Mouse (Mus musculus) embryonic facial prominence, embryonic 10.5 days (tissue): ENCODE results near the gene Tmem184c. TPM values are rescaled to one million over a fixed set of nuclear protein-coding genes. Genes with fewer than 3 reads are reported as not detected.

Experiments used
- DNase-seq: peaks from one replicate; pipeline ENCODE4 v3.0.0-alpha.2; 2017; ENCODE audit warnings: low spot score
- H3K27ac ChIP-seq: fragments of 300-500 bp; sonication (generic); replicated peaks from 2 replicates; pipeline ENCODE4 v1.5.1; 2016; ENCODE audit warnings: mild to moderate bottlenecking
- H3K27me3 ChIP-seq: fragments of 300-500 bp; sonication (generic); replicated peaks from 2 replicates; pipeline ENCODE4 v1.6.1; 2016; ENCODE audit warnings: low read depth, mild to moderate bottlenecking; ENCODE audit not compliant: poor library complexity, severe bottlenecking
- H3K36me3 ChIP-seq: fragments of 300-500 bp; sonication (generic); replicated peaks from 2 replicates; pipeline ENCODE4 v1.6.1; 2016; ENCODE audit warnings: mild to moderate bottlenecking, moderate library complexity
- H3K4me1 ChIP-seq: fragments of 300-500 bp; sonication (generic); 2 replicates; pipeline ENCODE4 v1.6.1; 2016
- H3K4me3 ChIP-seq: fragments of 300-500 bp; sonication (generic); 2 replicates; pipeline ENCODE4 v1.5.1; 2016; ENCODE audit warnings: mild to moderate bottlenecking, moderate library complexity
- H3K9me3 ChIP-seq: fragments of 300-500 bp; sonication (generic); 2 replicates; pipeline ENCODE4 v1.6.1; 2016; ENCODE audit warnings: mild to moderate bottlenecking
- WGBS: fragments of 180-500 bp; shearing (Covaris S2); methylation state at CpG from one replicate; pipeline ENCODE4 v1.1.7; 2016; 5-methylcytosine and 5-hydroxymethylcytosine counted together
- polyA plus RNA-seq: library from polyadenylated mRNA; unstranded; fragments of >200 nt; fragmentation: Nextera tagmentation; extraction: Ambion mirVana; gene quantifications from 2 replicates; pipeline ENCODE4 v1.2.1, GENCODE M21; 2016

Gene Tmem184c
- 44.6 and 48.8 TPM in 2 replicates for polyA plus RNA-seq

GRCm38 (mm10) chr8:77610374-77610969 lies at the start of gene Tmem184c:
Gene Tmem184c (minus strand): TSS chr8:77610698.
- peaks cover 15% of the 10 kb centered on the region for H3K36me3 ChIP-seq
- peak within 1 kb of the TSS; percentile 81 for H3K4me3 ChIP-seq
- DNase-seq, result peak; percentile 97
- no peaks in the 10 kb centered on the region for H3K27me3 ChIP-seq
- WGBS, result under 1% methylated on average over 36 of the region's 36 CpGs
- peaks cover 15% of the 10 kb centered on the region for H3K4me1 ChIP-seq
- no peaks in the 10 kb centered on the region for H3K9me3 ChIP-seq
- peak within 1 kb of the TSS; percentile 83 for H3K27ac ChIP-seq

- DNase-seq, result no peak
- Histone ChIP-seq H3K27ac (no peak overlapping the region), H3K36me3 (peaks cover 19% of the 10 kb centered on the region), H3K27me3 (no peaks in the 10 kb centered on the region), H3K4me3 (no peak overlapping the region), H3K9me3 (no peaks in the 10 kb centered on the region), H3K4me1 (peaks cover 16% of the 10 kb centered on the region)
- WGBS, result 78% methylated on average over 4 of the region's 4 CpGs
These were observed 49.1 kb upstream of the Tmem184c start for GRCm38 (mm10) chr8:77659534-77660080.

GRCm38 (mm10) chr8:77658356-77658755 lies 47.9 kb upstream of the Tmem184c start:
- 35% methylated on average over 3 of the region's 3 CpGs for WGBS
- H3K36me3 ChIP-seq, result peaks cover 7% of the 10 kb centered on the region; the same call in 1 of the 2 replicates
- H3K4me1 ChIP-seq, result peaks cover 16% of the 10 kb centered on the region
- no peaks in the 10 kb centered on the region for H3K27me3 ChIP-seq
- H3K4me3 ChIP-seq, result no peak overlapping the region
- peak; percentile 51 for DNase-seq
- no peaks in the 10 kb centered on the region for H3K9me3 ChIP-seq
- H3K27ac ChIP-seq, result peak overlapping the region; percentile 48; the same call in 1 of the 2 replicates

DNA sequence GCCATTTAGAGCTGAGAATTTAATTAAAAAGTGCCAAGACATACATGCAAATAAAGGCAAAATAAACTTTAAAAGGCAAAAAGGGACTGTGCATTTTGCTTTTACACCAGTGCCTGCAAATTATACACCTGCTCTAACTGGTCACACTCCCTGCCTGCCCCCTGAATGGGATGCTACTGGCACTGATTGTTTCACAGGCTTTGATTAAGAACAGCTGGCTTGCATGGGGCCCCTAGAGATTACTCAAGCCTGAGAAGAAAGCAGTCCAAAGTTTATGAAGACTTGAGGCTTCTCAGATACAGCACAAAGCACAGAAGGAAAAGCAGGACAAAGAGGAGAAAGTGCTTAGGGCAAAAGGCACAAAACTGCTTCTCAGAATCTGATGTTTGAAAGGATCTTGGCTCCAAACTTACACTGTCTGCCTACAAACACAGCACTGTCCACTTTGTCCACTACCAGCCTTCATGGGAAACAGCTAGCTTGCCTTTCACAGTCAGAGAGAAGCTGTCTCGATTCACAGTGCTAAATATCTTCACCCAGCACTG lies 40.2 kb upstream of the Tmem184c start:
- DNase-seq, result peak; percentile 46
- Histone ChIP-seq H3K4me3 (no peak overlapping the region), H3K4me1 (peaks cover 9% of the 10 kb centered on the region), H3K36me3 (no peaks in the 10 kb centered on the region), H3K27ac (peak overlapping the region; percentile 70), H3K9me3 (no peaks in the 10 kb centered on the region), H3K27me3 (no peaks in the 10 kb centered on the region)
- WGBS, result 50% methylated on average over 1 of the region's 1 CpGs

GRCm38 (mm10) chr8:77640093-77640839 lies 29.8 kb upstream of the Tmem184c start:
- DNase-seq, result no peak
- no peak overlapping the region for H3K27ac ChIP-seq
- H3K4me3 ChIP-seq, result no peak overlapping the region
- no peaks in the 10 kb centered on the region for H3K36me3 ChIP-seq
- WGBS, result 80% methylated on average over 5 of the region's 5 CpGs
- H3K4me1 ChIP-seq, result no peaks in the 10 kb centered on the region
- no peaks in the 10 kb centered on the region for H3K27me3 ChIP-seq
- H3K9me3 ChIP-seq, result no peaks in the 10 kb centered on the region

GRCm38 (mm10) chr8:77637593-77637992 lies 27.1 kb upstream of the Tmem184c start:
- no peak for DNase-seq
- Histone ChIP-seq H3K4me3 (no peak overlapping the region), H3K27ac (no peak overlapping the region), H3K27me3 (no peaks in the 10 kb centered on the region), H3K36me3 (no peaks in the 10 kb centered on the region), H3K9me3 (no peaks in the 10 kb centered on the region), H3K4me1 (peaks cover 14% of the 10 kb centered on the region)
- WGBS, result 94% methylated on average over 3 of the region's 3 CpGs

DNA sequence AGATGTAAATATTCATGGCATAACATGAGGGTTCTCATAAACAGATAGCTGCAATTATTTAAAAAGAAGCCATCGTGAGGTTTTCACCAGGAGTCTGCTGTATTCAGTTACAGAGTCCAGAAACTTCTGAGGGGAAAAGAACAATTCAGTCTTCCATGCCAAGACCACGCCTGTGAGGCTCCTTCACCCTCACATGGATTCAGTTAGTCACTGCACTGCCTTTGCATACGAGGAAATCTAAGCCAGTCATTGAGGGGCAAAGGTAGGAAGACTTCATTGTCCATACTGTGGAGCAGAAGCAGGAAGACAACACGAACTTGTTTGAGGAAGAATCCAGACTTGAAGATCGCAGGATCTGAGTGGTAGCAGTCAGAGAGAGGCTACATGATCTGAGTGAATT lies 23.5 kb upstream of the Tmem184c start:
- no peak for DNase-seq
- H3K36me3 ChIP-seq, result no peaks in the 10 kb centered on the region
- peaks cover 33% of the 10 kb centered on the region for H3K4me1 ChIP-seq
- no peaks in the 10 kb centered on the region for H3K27me3 ChIP-seq
- no peaks in the 10 kb centered on the region for H3K9me3 ChIP-seq
- H3K27ac ChIP-seq, result peak overlapping the region; percentile 61; the same call in 1 of the 2 replicates
- H3K4me3 ChIP-seq, result no peak overlapping the region
- WGBS, result 59% methylated on average over 5 of the region's 5 CpGs

DNA sequence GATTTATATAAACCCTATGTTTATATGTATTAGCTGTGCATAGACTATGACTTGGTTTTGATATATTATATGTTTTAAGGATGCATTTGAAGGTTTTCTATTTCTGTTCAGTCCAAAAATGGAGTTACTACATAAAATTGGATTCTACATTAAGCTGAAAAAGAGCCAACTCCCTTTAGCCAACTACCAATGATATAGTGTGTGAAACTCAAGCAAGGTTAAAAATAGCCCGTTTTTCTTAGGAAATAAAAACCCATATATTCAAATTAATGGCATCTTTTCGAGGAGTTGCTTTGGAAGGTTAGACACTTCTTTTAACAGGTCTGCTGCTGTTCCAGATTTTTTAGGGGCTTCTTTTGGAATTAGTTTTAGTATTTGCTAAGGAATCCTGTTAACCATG lies 22.7 kb upstream of the Tmem184c start:
- H3K4me1 ChIP-seq, result peaks cover 33% of the 10 kb centered on the region
- no peak overlapping the region for H3K4me3 ChIP-seq
- H3K9me3 ChIP-seq, result no peaks in the 10 kb centered on the region
- H3K27ac ChIP-seq, result no peak overlapping the region
- WGBS, result 90% methylated on average over 2 of the region's 2 CpGs
- H3K27me3 ChIP-seq, result no peaks in the 10 kb centered on the region
- no peak for DNase-seq
- no peaks in the 10 kb centered on the region for H3K36me3 ChIP-seq

DNA sequence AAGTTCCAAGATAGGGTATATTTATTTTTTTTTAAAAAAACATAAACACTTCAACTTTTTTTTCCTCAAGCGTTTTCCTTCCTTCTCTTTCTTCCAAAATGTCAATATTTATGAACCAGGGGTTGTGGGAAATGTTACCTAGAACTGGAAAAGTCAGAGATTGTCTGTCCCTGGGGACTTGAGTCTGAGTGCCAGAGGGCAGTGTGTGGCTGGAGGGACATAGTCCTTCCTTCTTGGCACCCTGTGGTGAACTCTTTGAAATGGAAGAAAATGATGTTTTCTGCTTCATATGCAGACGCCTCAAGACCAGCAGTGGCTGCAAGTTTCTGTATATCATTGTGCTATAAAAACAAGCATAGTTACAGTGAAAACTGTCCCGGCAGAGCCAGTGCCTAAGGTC lies 20.2 kb upstream of the Tmem184c start:
- WGBS, result 44% methylated on average over 3 of the region's 3 CpGs
- H3K27me3 ChIP-seq, result no peaks in the 10 kb centered on the region
- peak overlapping the region; percentile 75 for H3K27ac ChIP-seq
- no peaks in the 10 kb centered on the region for H3K9me3 ChIP-seq
- peaks cover 36% of the 10 kb centered on the region for H3K4me1 ChIP-seq
- H3K36me3 ChIP-seq, result no peaks in the 10 kb centered on the region
- H3K4me3 ChIP-seq, result no peak overlapping the region
- no peak for DNase-seq

DNA sequence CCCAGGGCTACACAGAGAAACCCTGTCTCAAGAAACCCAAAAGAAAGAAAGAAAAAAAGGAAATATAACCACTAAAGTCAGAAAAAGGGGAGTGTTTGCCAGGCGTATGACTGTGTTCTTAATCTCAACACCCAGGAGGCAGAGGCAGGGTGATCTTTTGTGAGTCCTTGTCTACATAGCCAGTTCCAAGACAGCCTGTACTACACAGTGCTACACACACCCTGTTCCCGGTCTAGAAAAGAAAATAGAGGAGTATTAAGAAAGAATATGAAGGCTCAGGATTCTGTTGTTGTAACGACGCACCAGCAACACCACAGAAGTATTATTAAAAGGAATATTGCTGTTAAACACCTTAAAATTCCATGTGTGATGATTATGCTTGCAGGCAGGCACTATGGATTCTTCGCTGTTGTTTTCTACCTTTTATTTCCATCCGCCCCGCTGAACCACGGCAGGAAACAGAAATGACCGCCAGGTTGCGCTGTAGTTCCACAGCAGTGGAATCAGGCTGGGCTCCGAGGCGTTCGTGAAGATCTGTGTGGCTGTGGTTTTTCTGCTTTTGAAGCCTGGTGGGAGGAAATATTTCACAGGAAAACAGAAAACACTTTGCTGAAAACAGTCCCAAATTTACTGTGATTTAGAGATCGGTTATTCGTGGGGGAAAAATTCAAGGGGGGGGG lies 19.5 kb upstream of the Tmem184c start:
- Histone ChIP-seq H3K36me3 (no peaks in the 10 kb centered on the region), H3K9me3 (no peaks in the 10 kb centered on the region), H3K27ac (peak overlapping the region; percentile 75), H3K4me1 (peaks cover 36% of the 10 kb centered on the region), H3K27me3 (no peaks in the 10 kb centered on the region), H3K4me3 (no peak overlapping the region)
- 19% methylated on average over 15 of the region's 15 CpGs for WGBS
- peak; percentile 88 for DNase-seq

DNA sequence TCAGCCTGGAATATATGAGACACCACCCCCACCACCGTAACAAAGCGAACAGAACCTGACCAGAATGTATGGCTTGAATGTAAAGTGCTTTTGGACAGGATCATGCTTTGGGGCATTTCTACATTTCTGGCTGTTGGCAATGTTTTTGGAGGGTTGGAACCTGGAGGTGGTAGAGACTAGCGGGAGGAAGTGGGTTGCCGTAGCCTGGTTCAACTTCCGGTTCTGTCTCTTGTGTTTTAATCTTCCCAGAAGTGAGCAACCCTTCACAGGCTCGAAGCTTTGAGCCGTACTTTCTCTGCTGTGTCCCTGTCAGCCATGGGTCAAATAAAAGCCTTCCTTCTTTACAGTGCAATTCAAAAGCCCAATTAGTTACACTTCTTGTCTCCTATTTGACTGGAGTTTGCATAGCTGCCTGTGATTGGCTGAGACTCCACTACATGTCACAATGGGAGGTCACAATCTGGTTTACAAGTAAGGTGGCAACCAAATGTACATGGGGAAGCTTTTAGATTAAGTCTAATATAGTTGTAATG lies 13.2 kb upstream of the Tmem184c start:
- Histone ChIP-seq H3K4me3 (no peak overlapping the region), H3K27ac (no peak overlapping the region), H3K27me3 (no peaks in the 10 kb centered on the region), H3K4me1 (0 out of 2 replicates have a peak, but pooled peaks cover 3% of the 10 kb centered on the region), H3K9me3 (no peaks in the 10 kb centered on the region), H3K36me3 (no peaks in the 10 kb centered on the region)
- 81% methylated on average over 7 of the region's 7 CpGs for WGBS
- DNase-seq, result no peak

DNA sequence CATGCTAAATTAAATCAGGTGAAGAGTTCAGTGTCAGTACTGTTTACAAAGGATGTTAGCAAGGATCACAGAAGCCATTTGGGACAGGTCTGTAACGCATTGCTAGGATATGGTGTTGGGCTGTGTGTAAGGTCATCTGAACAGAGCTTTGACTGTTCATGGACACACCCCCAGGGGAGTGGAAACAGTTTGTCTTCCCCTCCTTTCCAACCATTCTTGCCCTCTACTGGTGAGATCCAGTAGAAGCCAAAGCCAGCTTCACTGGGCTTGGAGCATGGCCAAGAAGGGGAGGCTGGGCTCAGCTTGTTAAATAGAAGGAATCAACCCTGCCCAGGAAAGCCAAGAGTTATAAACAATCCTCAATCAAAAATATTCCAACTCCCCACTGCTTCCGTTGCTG lies 7.4 kb upstream of the Tmem184c start:
- no peak overlapping the region for H3K27ac ChIP-seq

More for the DNA sequence above, 7.4 kb upstream of the Tmem184c start:
- Histone ChIP-seq H3K36me3 (no peaks in the 10 kb centered on the region), H3K4me1 (no peaks in the 10 kb centered on the region), H3K9me3 (no peaks in the 10 kb centered on the region), H3K27me3 (no peaks in the 10 kb centered on the region), H3K4me3 (no peak overlapping the region)
- no peak for DNase-seq
- 66% methylated on average over 2 of the region's 2 CpGs for whole genome bisulfite sequencing
